Mouse (Mus musculus) neural tube, embryonic 12.5 days (tissue): ENCODE measurements at regions not wholly inside any gene's neighbourhood (a gene's known extent, or its start where the extent isn't known, plus 50 kb on each side); places are given as distances from the start of the nearest gene placed in this dataset.

Experiments
- ATAC-seq: fragments of 200-750 bp; cut with Nextera tagmentation; 2 replicates; pipeline ENCODE4 v1.8.0; 2017; ENCODE audit warnings: low read depth, mild to moderate bottlenecking, moderate TSS enrichment, moderate library complexity; ENCODE audit not compliant: low FRiP score
- H3K27ac ChIP-seq: fragments of 300-500 bp; sonication (generic); 2 replicates; pipeline ENCODE4 v1.5.1; 2016
- H3K27me3 ChIP-seq: fragments of 300-500 bp; sonication (generic); replicated peaks from 2 replicates; pipeline ENCODE4 v1.6.1; 2016; ENCODE audit warnings: mild to moderate bottlenecking
- H3K36me3 ChIP-seq: fragments of 300-500 bp; sonication (generic); 2 replicates; pipeline ENCODE4 v1.6.1; 2016; ENCODE audit warnings: mild to moderate bottlenecking
- H3K4me1 ChIP-seq: fragments of 300-500 bp; sonication (generic); 2 replicates; pipeline ENCODE4 v1.6.1; 2016
- H3K4me2 ChIP-seq: fragments of 300-500 bp; sonication (generic); replicated peaks from 2 replicates; pipeline ENCODE4 v1.6.1; 2016; ENCODE audit warnings: mild to moderate bottlenecking
- H3K4me3 ChIP-seq: fragments of 300-500 bp; sonication (generic); 2 replicates; pipeline ENCODE4 v1.5.1; 2016
- H3K9ac ChIP-seq: fragments of 300-500 bp; sonication (generic); 2 replicates; pipeline ENCODE4 v1.6.1; 2016; ENCODE audit warnings: mild to moderate bottlenecking
- H3K9me3 ChIP-seq: fragments of 300-500 bp; sonication (generic); 2 replicates; pipeline ENCODE4 v1.6.1; 2016; ENCODE audit warnings: mild to moderate bottlenecking
- WGBS: fragments of 180-500 bp; shearing (Covaris S2); methylation state at CpG from one replicate; pipeline ENCODE4 v1.1.7; 2016; 5-methylcytosine and 5-hydroxymethylcytosine counted together

DNA sequence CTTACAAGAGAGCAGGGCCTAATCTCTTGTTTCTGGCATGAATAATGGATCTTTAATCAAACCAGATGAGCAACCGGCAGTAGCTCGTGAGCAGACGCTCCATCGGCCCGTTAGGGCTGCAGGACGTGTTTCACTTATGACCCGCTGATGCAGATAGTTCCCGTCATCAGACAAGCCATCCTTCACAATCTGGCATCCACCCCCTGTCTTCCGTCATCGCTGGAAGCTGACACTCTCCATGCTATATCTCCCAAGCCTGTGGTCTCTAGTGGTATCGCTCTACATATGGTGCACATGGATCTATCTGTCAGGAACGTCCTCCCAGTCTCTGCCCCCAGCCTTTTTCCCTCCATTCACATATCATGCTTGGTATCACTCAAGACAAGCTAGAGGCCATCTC is 137.0 kb downstream of the Hlx start:
- Histone ChIP-seq H3K27ac (no peak overlapping the region), H3K36me3 (no peaks in the 10 kb centered on the region), H3K4me3 (no peak overlapping the region), H3K27me3 (no peaks in the 10 kb centered on the region), H3K4me2 (no peak overlapping the region), H3K9me3 (no peaks in the 10 kb centered on the region), H3K9ac (no peak overlapping the region), H3K4me1 (0 out of 2 replicates have a peak, but pooled peaks cover 2% of the 10 kb centered on the region)
- ATAC-seq = no peak
- WGBS = 79% methylated on average over 12 of the region's 12 CpGs

DNA sequence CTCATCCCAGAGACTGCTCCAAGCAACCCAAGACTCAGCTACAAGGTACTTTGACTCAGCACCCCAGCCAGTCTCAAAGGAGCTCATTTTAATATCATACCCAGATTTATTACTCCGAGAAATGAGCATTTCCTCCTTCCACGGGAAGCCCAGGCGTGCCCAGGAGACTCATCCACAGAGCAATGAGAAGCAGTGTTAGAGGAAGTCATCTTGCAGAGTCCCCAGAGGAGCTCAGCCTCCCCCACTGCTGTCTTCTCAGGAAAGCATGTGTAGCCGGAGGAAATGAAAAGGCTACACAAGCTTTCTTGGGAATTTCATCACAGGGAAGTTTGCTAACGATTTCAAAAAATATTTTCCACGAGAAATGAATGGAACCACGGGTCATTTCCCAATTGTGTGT is 141.8 kb downstream of the Hlx start:
- WGBS = 68% methylated on average over 7 of the region's 7 CpGs
- no peak overlapping the region for H3K4me2 ChIP-seq

DNA sequence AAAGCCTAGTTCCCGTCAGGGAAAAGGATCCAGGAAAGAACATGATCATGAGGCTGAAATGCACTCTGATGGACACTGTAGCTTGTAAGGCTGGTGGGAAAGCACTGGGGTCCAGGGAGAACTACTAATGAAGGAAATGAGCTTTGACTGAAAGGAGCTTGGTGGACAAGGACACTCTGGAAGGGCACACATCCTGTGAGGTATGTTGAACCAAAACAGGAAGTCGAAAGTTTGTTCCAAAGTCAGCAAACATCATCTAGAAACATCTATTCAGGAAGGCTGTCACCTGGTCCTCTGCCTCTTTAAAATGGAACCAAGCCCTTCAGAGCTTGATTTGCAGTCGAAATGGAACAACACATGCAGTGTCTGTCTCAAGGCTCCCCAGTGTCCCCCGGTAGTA is 143.1 kb downstream of the Hlx start:
- WGBS = 79% methylated on average over 4 of the region's 4 CpGs
- ATAC-seq = no peak

More for the DNA sequence above, 141.8 kb downstream of the Hlx start:
- Histone ChIP-seq H3K9ac (no peak overlapping the region), H3K36me3 (no peaks in the 10 kb centered on the region), H3K4me1 (0 out of 2 replicates have a peak, but pooled peaks cover 3% of the 10 kb centered on the region), H3K4me3 (no peak overlapping the region), H3K27me3 (no peaks in the 10 kb centered on the region), H3K9me3 (no peaks in the 10 kb centered on the region), H3K27ac (no peak overlapping the region)
- no peak for ATAC-seq

DNA sequence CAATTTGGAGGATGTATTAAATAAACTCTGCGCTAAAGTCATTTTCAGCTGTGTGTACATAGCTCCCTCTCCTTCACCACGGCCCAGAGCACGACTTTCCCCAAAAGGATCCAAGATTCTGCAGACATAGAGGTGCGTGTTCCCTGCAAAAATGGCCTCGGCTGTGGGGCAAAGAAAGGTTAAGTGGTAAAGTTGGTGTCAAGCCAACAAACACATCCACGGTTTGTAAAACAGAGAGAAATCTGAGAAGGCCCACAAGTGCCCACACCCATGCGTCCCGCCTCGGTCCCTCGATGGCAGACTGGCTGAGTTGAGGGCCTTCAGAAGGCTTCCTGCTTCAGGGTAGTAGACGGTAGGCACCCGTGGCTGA is 147.9 kb downstream of the Hlx start:
- no peaks in the 10 kb centered on the region for H3K36me3 ChIP-seq
- H3K27me3 ChIP-seq = no peaks in the 10 kb centered on the region
- no peak for ATAC-seq
- no peak overlapping the region for H3K27ac ChIP-seq
- H3K4me1 ChIP-seq = no peaks in the 10 kb centered on the region
- H3K4me2 ChIP-seq = no peak overlapping the region
- H3K9ac ChIP-seq = no peak overlapping the region
- no peaks in the 10 kb centered on the region for H3K9me3 ChIP-seq
- H3K4me3 ChIP-seq = no peak overlapping the region
- WGBS = 76% methylated on average over 12 of the region's 12 CpGs

More for the DNA sequence above, 143.1 kb downstream of the Hlx start:
- Histone ChIP-seq H3K36me3 (no peaks in the 10 kb centered on the region), H3K4me1 (0 out of 2 replicates have a peak, but pooled peaks cover 3% of the 10 kb centered on the region), H3K4me3 (no peak overlapping the region), H3K4me2 (no peak overlapping the region), H3K9ac (no peak overlapping the region), H3K27me3 (no peaks in the 10 kb centered on the region), H3K9me3 (no peaks in the 10 kb centered on the region), H3K27ac (no peak overlapping the region)

DNA sequence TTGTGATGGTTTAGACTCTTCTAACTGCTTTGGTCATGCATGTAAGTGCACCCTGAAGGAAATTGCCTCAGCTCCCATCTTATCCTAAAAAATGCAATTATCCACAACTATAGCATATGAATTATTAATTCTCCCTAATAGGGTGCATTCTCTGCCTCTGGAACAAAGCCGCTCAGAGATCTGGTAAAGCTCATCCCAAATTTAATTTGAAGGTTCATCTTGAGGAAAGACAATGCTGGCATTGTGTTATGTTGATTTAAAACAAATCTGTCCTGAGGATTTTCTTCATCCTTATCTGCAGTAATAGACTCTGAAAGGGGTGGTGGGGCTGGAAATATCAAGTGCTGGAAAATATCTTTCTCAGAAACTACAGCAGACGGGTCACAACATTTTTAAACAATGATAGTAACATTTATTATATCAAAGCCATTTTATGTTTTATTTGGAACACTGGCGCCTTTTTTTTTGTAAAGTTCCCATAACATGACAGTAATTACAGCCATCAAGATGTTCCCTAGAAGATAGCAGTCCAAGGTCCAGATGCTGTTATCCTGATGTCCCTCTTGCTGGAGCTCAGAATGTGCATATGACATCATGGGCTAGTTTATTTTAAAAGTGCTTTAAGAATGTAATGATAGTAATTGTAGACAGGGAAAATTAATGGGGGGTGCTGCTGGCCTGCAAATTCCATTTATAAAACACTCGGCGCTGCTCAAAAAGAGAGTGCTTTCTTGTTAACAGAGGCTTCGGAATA is 148.5 kb downstream of the Hlx start:
- no peaks in the 10 kb centered on the region for H3K27me3 ChIP-seq
- H3K9ac ChIP-seq = no peak overlapping the region
- ATAC-seq = no peak
- H3K4me2 ChIP-seq = no peak overlapping the region
- no peak overlapping the region for H3K27ac ChIP-seq
- H3K4me3 ChIP-seq = no peak overlapping the region
- H3K36me3 ChIP-seq = no peaks in the 10 kb centered on the region
- no peaks in the 10 kb centered on the region for H3K4me1 ChIP-seq
- WGBS = 83% methylated on average over 6 of the region's 6 CpGs
- H3K9me3 ChIP-seq = no peaks in the 10 kb centered on the region

- ATAC-seq = no peak
- H3K9ac ChIP-seq = no peak overlapping the region
- no peaks in the 10 kb centered on the region for H3K27me3 ChIP-seq
- H3K36me3 ChIP-seq = no peaks in the 10 kb centered on the region
- H3K4me1 ChIP-seq = no peaks in the 10 kb centered on the region
- H3K4me2 ChIP-seq = no peak overlapping the region
- no peak overlapping the region for H3K27ac ChIP-seq
- no peak overlapping the region for H3K4me3 ChIP-seq
- WGBS = 84% methylated on average over 3 of the region's 3 CpGs
- no peaks in the 10 kb centered on the region for H3K9me3 ChIP-seq
Observed at GRCm38 (mm10) chr1:184579475-184579874, 152.9 kb downstream of the Hlx start.

GRCm38 (mm10) chr1:184576527-184576926 is 155.9 kb downstream of the Hlx start:
- no peak for ATAC-seq
- no peak overlapping the region for H3K27ac ChIP-seq
- H3K36me3 ChIP-seq = no peaks in the 10 kb centered on the region
- no peak overlapping the region for H3K9ac ChIP-seq
- no peak overlapping the region for H3K4me3 ChIP-seq
- H3K4me1 ChIP-seq = no peaks in the 10 kb centered on the region
- H3K9me3 ChIP-seq = no peaks in the 10 kb centered on the region
- H3K4me2 ChIP-seq = no peak overlapping the region
- 81% methylated on average over 7 of the region's 7 CpGs for WGBS
- H3K27me3 ChIP-seq = no peaks in the 10 kb centered on the region

DNA sequence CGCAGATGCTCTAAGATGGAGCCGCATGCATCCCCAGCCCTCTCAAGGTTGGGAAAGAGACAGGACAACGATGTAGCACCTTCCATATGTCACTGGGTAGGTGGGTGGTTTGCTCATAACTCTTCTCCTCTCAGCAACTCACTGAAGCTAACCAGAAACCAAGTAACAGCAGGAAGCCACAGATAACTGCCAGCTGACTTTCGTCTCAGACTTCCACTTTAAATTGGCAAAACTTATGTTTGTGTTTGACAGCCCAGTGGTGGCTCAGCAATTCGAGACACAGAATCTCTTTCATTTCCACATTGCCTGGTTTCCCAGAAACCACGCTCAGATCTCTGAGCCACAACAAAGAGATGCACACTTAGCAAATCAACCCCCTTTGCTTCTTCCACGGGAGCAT is 159.1 kb downstream of the Hlx start:
- WGBS = 77% methylated on average over 7 of the region's 7 CpGs
- Histone ChIP-seq H3K27me3 (no peaks in the 10 kb centered on the region), H3K9ac (no peak overlapping the region)

GRCm38 (mm10) chr1:184570681-184571080 is 161.7 kb downstream of the Hlx start:
- 86% methylated on average over 5 of the region's 5 CpGs for WGBS
- no peak for ATAC-seq
- Histone ChIP-seq H3K36me3 (no peaks in the 10 kb centered on the region), H3K27ac (no peak overlapping the region), H3K9me3 (no peaks in the 10 kb centered on the region), H3K4me1 (no peaks in the 10 kb centered on the region), H3K4me2 (no peak overlapping the region), H3K27me3 (no peaks in the 10 kb centered on the region), H3K9ac (no peak overlapping the region), H3K4me3 (no peak overlapping the region)

More for the DNA sequence above, 159.1 kb downstream of the Hlx start:
- H3K9me3 ChIP-seq = no peaks in the 10 kb centered on the region
- H3K4me1 ChIP-seq = no peaks in the 10 kb centered on the region
- H3K27ac ChIP-seq = no peak overlapping the region
- no peaks in the 10 kb centered on the region for H3K36me3 ChIP-seq
- no peak overlapping the region for H3K4me2 ChIP-seq
- ATAC-seq = no peak
- H3K4me3 ChIP-seq = no peak overlapping the region

- no peak overlapping the region for H3K27ac ChIP-seq
- H3K9me3 ChIP-seq = no peaks in the 10 kb centered on the region
- H3K4me3 ChIP-seq = no peak overlapping the region
- no peaks in the 10 kb centered on the region for H3K4me1 ChIP-seq
- H3K4me2 ChIP-seq = no peak overlapping the region
- H3K27me3 ChIP-seq = no peaks in the 10 kb centered on the region
- H3K36me3 ChIP-seq = no peaks in the 10 kb centered on the region
- no peak overlapping the region for H3K9ac ChIP-seq
- ATAC-seq = no peak
- WGBS = 87% methylated on average over 4 of the region's 4 CpGs
Observed at GRCm38 (mm10) chr1:184562926-184563325, 169.5 kb downstream of the Hlx start.

GRCm38 (mm10) chr1:184562239-184562638 is 170.2 kb downstream of the Hlx start:
- 87% methylated on average over 5 of the region's 5 CpGs for WGBS
- no peaks in the 10 kb centered on the region for H3K4me1 ChIP-seq

DNA sequence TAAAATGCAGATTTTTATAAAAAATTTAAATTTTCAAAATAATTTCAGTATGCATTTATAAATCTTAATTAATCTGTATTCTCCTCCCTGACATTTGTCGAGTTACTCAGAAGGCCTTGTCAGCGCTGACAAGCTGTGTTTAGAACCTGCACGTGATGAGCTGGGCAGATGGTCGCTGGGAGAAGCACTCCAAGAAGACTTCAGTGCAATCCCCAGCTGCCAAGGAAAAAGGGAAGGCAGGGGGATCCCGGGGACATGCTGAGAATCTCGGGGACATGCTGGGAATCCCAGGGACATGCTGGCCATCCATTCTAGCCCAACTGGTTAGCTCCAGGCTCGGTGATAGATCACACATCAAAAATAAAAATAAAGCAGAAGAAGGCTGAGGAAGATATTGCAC is 172.9 kb downstream of the Hlx start:
- Histone ChIP-seq H3K4me3 (no peak overlapping the region), H3K27ac (no peak overlapping the region), H3K4me2 (no peak overlapping the region), H3K4me1 (no peaks in the 10 kb centered on the region), H3K9ac (no peak overlapping the region), H3K36me3 (no peaks in the 10 kb centered on the region), H3K9me3 (no peaks in the 10 kb centered on the region), H3K27me3 (no peaks in the 10 kb centered on the region)
- ATAC-seq = no peak
- WGBS = 69% methylated on average over 7 of the region's 7 CpGs

More at GRCm38 (mm10) chr1:184562239-184562638, 170.2 kb downstream of the Hlx start:
- Histone ChIP-seq H3K4me3 (no peak overlapping the region), H3K36me3 (no peaks in the 10 kb centered on the region), H3K9ac (no peak overlapping the region), H3K27me3 (no peaks in the 10 kb centered on the region), H3K4me2 (no peak overlapping the region), H3K27ac (no peak overlapping the region), H3K9me3 (no peaks in the 10 kb centered on the region)
- ATAC-seq = no peak

DNA sequence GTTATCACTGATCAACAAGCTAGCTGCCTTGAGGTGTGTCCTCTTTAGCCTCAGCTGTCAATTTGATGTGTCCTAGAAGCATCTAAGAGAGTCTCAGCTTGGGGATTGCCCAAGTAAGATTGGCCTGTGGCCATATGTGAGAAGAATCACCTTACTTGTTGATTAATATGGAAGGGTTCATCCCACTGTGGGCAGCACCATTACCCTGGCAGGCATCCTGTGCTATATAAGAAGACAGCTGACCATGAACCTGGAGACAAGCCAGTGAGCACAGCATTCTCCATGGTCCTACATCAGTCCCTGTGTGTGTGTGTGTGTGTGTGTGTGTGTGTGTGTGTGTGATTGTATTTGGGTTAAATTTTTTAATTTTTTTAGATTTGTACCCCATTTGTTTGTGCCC is 178.6 kb downstream of the Hlx start:
- Histone ChIP-seq H3K36me3 (no peaks in the 10 kb centered on the region), H3K4me1 (no peaks in the 10 kb centered on the region)

More for the DNA sequence above, 178.6 kb downstream of the Hlx start:
- Histone ChIP-seq H3K4me3 (no peak overlapping the region), H3K27ac (no peak overlapping the region), H3K9ac (no peak overlapping the region), H3K9me3 (no peaks in the 10 kb centered on the region), H3K4me2 (no peak overlapping the region), H3K27me3 (no peaks in the 10 kb centered on the region)
- ATAC-seq = no peak
